Mouse (Mus musculus) heart, adult 10 weeks (tissue): ENCODE data around the gene Adamts9. TPM values are rescaled to one million over a fixed set of nuclear protein-coding genes. Genes with fewer than 3 reads are reported as not detected.

ENCODE experiments used
- polyA plus RNA-seq: library from polyadenylated mRNA; stranded (reverse); fragments of 350-450 nt; fragmentation: Illumina TruSeq; extraction: RNeasy Lipid Tissue Mini Kit (QIAGEN cat#74804); gene quantifications from one replicate; pipeline ENCODE4 v1.2.3, GENCODE M21; 2014; ENCODE audit warnings: low read depth, low replicate concordance

The Adamts9 gene
- polyA plus RNA-seq, result 6.2 TPM

GRCm38 (mm10) chr6:92943057-92943781 lies at the start of gene Adamts9:
Adamts9 (minus strand) TSS chr6:92943492.

GRCm38 (mm10) chr6:92869089-92869581 lies 74.2 kb downstream of the Adamts9 start, which contains the start of gene Gm15737:
Gm15737 (plus strand) TSS chr6:92869357.

GRCm38 (mm10) chr6:92816311-92816751 lies 127.0 kb downstream of the Adamts9 start, which contains the start of gene A730049H05Rik:
A730049H05Rik (plus strand) TSS chr6:92816478.

Other genes with a start within 250 kb of the Adamts9 start
- gene Prickle2, start 237.3 kb downstream of the Adamts9 start, polyA plus RNA-seq, result 3.6 TPM
- 0.26 TPM for gene A730049H05Rik, start 127.0 kb downstream of the Adamts9 start, polyA plus RNA-seq
- 0.81 TPM for gene Gm15737, start 74.1 kb downstream of the Adamts9 start, polyA plus RNA-seq